Mouse (Mus musculus) urinary bladder, postnatal 36 days (tissue): ENCODE measurements around the gene Zcchc18.
"Not testable (repeated sequence)": the region's sequence is repeated elsewhere in the genome, so short reads cannot be mapped to it uniquely, and the experiment has no call there.

Experiments used
- DNase-seq, 2 experiments: peaks; one replicate each; pipeline ENCODE4 v3.0.0; 2022; ENCODE audit warnings: low spot score in 2 of 2, mixed read lengths in 1 of 2

Zcchc18 gene

GRCm38 (mm10) chrX:136992978-136993547 is at the start of gene Zcchc18:
Gene Zcchc18 (plus strand): TSS chrX:136993155.
- DNase-seq = peak in 1 of 2 experiments; percentile 5

DNA sequence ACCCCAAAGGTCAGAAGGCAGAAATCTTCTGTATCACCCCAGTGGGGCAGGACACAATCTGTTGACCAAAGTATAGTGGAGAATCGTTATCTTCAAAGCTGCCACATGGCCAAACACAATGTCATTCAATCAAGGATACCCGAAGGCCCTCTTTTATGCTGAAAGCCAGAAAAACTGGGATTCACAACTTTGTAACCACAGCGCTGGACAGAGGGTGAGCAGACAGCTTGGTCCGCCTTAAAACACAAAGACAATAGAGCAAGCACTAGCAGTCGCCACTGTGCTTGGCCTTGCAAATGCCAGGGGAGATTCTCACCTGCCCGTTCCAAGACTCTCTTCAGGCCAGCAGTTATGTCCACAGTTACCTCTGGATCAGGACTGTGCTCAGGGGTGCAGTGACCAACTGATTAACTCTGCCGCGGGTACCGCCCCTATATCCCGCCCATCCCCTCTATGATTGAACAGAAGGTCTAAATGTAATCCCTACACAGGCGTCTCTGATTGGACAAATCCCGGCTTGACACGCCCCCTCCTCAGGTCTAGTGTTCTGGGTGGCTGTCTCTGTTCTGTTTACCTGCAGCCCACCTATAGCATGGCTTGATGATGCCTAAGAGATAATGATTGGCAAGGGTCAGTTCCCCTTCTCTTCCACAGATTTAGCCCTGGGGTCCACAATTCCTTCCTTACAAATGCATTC is 35.2 kb upstream of the Zcchc18 start:
- peak in 1 of 2 experiments; percentile 61 for DNase-seq

- DNase-seq = not testable (repeated sequence)
These were observed 34.7 kb upstream of the Zcchc18 start for GRCm38 (mm10) chrX:136958300-136958699.

- no peak for DNase-seq
These were observed 33.3 kb upstream of the Zcchc18 start for GRCm38 (mm10) chrX:136959688-136960087.

GRCm38 (mm10) chrX:136975397-136975796 is 17.6 kb upstream of the Zcchc18 start, which contains the start of gene Tmsb15b2:
Gene Tmsb15b2 (minus strand): TSS chrX:136975497.
- not testable (repeated sequence) for DNase-seq

DNA sequence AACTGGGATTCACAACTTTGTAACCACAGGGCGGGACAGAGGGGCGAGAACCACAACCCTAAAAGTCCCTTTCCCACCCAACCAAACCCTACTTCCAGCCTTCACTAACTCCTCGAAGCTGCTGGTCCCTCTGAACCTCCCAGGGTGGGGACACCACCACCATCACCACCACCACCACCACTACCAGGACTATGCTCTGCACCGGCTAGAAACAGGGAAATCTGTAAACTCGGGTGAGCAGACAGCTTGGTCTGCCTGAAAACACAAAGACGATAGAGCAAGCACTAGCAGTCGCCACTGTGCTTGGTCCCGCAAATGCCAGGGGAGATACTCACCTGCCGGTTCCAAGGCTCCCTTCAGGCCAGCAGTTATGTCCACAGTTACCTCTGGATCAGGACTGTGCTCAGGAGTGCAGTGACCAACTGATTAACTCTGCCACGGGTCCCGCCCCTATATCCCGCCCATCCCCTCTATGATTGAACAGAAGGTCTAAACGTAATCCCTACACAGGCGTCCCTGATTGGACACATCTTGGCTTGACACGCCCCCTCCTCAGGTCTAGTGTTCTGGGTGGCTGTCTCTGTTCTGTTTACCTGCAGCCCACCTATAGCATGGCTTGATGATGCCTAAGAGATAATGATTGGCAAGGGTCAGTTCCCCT is 16.4 kb upstream of the Zcchc18 start, which contains the start of the genes Tmsb15l and Tmsb15b1:
TSS of gene Tmsb15l (minus strand) at position 446 of the 661 bp plus-strand sequence.
TSS of gene Tmsb15b1 (minus strand) at position 451 of the 661 bp plus-strand sequence.
- peak; percentile 1 to 14 for DNase-seq

DNA sequence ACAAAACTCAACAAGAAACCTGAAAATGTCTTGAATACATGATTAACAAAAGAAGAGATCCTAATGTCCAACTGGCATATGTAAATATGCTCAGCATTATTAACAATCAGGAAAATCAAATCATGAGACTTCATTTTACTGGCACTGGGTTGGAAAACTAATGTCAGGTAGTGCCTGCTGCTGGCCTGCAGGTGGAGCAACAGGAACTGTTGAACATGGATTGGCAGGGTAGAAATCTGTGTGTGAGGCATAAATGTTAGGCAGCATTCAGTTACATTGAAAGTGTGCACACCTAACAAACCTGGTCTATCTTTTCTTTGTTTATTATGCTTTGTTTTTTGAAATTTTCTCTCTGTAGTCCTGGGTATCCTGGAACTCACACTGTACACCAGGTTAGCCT is 14.3 kb upstream of the Zcchc18 start:
- DNase-seq = no peak

GRCm38 (mm10) chrX:136986039-136986438 is 6.9 kb upstream of the Zcchc18 start:
- no peak for DNase-seq

- no peak for DNase-seq
These were observed 1.7 kb upstream of the Zcchc18 start for GRCm38 (mm10) chrX:136991274-136991673.

DNA sequence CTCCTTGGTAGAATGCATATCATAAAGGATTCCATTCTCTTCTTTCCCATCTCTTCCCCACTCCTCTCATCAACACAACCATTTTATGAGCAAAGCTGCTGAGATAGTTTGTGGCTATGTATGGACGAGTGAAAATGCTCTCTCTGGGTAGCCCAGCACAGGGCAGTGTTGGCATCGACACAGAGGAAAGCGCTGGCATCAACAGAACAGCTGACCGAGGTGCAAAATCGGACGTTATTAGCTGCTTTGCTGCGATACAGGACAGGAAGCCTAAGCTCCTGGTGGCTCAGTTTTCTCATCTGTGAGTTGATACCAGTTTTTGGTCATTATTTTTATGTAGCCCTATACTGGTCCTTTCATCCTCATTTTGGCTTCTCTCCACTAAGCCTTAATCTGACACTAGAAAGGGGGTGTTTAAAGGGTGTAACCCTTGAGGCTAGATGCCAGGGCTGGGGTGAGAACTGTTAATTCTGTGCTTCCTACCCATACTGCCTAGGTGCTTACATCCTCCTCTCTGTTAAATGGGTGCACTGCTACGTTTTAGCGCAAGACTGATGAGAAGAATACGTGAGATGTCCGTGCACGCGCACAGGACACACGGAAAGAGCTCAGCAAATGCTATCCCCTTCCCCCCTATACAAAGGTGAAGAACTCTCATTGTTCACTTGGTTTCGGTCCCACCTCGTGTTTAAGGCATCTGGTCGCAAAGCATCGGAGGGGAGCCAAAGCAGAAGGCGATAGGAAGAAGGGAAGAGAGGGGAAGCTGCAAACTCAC is 577 bp upstream of the Zcchc18 start:
- DNase-seq = no peak

GRCm38 (mm10) chrX:136993641-136994040 is 686 bp downstream of the Zcchc18 start:
- DNase-seq = no peak

DNA sequence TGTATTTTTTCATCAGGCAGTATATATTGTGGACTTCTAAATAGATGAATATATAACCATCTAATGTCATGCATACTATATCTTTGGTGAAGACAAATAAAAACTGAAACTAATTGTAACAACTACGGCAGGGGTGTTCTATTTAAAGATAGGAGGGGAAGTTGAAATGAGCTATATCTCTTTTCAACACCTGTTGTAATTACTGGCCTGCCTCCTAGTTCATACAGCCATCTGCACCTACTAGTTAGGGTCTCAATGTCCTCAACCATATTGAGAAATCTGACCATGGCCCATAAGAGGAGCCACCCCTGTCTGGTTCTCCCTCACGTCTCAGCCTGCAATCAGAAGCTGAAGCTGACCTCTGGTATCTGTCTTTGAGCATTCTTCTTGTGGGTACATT is 3.3 kb downstream of the Zcchc18 start:
- no peak for DNase-seq

GRCm38 (mm10) chrX:137015099-137015709 is 22.2 kb downstream of the Zcchc18 start:
- DNase-seq = peak in 1 of 2 experiments; percentile 22

DNA sequence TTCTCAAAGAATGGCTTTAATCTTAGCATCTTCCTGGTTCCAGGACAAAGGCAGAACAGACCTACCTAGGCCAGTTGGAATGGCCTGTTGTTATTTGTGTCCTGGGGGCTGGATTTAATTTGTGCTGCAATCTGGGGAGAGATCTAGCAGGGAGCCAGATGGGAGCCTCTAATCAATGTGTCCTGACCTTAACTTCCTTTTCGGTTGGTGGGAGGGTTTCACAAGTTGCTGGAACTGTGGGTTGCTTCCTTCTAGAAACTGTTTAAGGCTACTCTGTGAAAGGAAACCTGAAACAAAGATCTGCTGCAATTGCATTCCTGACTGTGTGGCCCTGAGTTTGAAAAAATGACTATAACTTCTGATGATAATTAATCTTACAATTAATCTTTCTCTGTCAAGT is 24.7 kb downstream of the Zcchc18 start:
- DNase-seq = no peak

DNA sequence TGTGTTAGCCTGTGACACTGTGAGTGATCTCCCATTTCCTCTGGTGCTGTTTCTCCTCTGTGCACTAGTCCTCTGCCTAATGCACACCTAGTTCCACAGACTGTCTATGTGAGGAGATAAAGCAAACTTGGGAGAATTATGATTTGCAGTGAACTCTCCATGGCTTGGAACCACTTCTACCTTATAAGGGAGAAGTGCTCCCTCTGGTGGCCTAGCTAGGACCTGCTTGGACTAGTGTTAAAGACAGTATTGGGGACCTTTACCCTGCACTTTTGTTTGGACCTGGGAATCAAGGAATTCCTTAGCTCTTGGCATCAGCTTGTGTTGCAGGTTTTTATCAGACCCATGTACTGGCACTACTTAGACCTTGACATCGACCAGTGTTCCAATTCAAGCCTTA is 26.4 kb downstream of the Zcchc18 start:
- peak; percentile 22 to 46 for DNase-seq

DNA sequence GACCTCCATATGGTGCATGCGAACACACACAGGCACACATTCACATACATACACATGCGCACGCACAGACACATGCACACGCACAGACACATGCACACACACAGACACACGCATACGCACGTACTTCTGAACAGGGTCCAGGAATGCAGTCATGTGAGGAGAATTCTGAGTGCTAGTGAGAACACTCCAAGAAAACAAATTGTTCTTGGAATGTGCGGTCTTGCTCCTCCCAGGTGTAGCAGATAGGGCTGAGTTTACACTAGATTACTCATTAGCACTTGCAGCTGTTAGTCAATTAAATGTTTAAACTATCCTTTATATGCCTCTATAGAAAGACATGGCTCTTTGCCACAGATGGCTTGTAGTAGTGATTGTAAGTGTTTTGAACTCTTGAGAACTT is 38.0 kb downstream of the Zcchc18 start:
- DNase-seq = no peak

DNA sequence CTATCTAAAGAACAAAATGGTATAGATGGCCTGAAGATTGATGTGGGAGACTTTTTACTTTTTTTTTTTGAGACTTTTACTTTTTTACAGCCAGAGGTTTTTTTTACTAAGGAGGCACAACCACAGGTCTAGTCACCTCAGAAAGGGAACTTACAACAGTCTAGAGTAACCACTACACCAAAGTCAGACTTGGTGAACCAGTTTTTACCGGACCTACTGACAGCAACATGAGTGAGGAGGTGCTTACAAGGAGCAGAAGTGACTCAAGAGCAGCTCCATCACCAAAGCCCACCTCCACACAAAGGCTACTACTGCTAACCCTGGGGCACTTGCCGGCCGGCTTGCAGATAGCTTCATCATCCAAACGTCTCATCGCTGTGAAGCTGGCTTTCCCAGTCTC is 38.8 kb downstream of the Zcchc18 start:
- no peak for DNase-seq

- no peak for DNase-seq
These were observed 41.4 kb downstream of the Zcchc18 start for GRCm38 (mm10) chrX:137034322-137034721.

DNA sequence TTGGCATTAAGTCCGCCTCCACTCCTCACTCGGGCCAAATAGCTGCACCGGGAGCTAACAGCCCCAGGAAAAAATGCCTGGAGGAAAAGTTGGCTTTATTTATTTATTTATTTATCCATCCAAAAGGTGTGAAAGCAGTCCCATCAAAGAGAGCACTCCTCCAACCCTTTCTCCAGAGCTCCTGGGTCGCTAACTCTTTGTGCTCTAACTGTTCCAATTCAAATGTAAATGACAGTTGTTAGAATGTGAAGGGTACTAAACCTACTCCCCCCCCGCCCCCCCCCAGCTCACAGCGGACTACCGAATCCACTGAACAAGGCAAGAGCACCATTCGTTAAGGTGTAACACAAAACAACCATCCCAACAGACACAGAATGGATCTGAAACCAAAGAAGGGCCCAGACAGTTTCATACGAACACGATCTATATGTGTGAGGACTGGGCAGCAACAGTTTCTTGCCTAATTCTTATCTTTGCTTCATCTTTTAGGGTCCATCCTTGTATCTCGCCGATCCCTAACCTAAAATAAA is 44.6 kb downstream of the Zcchc18 start:
- DNase-seq = no peak

GRCm38 (mm10) chrX:137038000-137038483 is 45.1 kb downstream of the Zcchc18 start, which contains the start of gene Slc25a53:
Gene Slc25a53 (minus strand): TSS chrX:137038302.
- DNase-seq = peak; percentile 69 to 80

DNA sequence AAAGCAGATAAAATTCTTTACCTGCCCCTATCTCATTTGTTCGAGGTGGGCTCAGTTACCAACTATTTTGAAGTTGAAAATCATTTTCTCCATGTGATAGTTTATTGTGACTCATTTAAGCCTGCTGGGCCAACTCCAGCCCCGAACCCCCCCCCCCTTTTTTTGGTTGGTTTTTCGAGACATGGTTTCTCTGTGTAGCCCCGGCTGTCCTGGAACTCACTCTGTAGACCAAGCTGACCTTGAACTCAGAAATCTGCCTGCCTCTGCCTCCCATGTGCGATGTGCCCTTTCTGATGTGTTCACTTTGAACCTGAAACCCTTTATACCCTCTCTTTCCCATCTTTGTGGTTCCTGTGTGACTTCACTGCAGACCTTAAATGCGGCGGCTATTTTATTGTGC is 45.5 kb downstream of the Zcchc18 start:
- DNase-seq = no peak
